Mouse (Mus musculus) liver, postnatal 0 days (tissue): ENCODE data around the gene Rps6ka5.

Experiments used
- CTCF ChIP-seq: sonication (generic); IDR thresholded peaks from 2 replicates; pipeline ENCODE4 v1.5.1; 2016; ENCODE audit warnings: antibody characterized with exemption, low read depth
- EP300 ChIP-seq: IDR thresholded peaks from 2 replicates; pipeline ENCODE4 v1.6.1; 2016; ENCODE audit warnings: antibody characterized with exemption, low read depth, mild to moderate bottlenecking

DNA sequence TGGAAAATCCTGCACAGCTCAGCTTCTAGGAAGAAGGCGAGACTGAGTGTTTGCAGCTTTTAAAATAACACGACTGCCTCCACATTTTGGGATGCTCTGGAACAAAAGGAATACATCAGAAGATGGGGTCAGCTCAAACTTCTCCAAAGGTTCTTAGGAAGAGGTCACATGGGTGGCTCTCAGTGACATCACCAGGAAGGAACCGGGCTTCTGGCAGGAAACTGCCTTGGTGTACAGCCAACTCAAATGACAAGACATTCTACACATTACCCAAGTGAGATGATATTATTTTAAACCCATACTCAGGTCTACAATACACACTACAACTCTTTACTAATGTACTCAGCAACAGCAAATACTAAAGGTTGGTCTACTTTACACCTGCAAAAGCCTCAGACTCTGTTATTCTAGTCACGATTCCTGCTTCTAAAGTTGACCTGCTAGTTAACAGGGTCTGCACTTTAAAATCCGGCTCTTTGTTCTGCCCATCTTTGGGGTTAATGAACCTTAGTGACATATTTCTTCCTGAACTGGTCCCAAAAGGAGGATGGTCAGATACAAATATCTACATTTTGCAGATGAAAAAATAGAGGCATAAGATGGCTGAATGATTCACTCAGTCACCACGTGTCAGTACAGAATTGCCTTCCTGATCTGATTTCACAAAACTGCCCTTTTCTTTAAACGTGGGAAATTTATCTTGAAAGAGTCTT, 188.2 kb downstream of the Rps6ka5 start:
- TF ChIP-seq CTCF: no peak
- no peak for TF ChIP-seq EP300
